Mouse (Mus musculus) bone marrow macrophage, adult 2 months (primary cell): ENCODE data around the gene Mnat1.

Experiments
- CTCF ChIP-seq: IDR thresholded peaks from 2 replicates; pipeline ENCODE4 v1.5.1; 2012; ENCODE audit warnings: low read depth, mild to moderate bottlenecking, low read length, moderate library complexity
- POLR2A ChIP-seq: IDR thresholded peaks from 2 replicates; pipeline ENCODE4 v1.6.1; 2012; ENCODE audit warnings: mild to moderate bottlenecking, low read depth, low read length, borderline replicate concordance

- no peak for TF ChIP-seq CTCF
- no peak for TF ChIP-seq POLR2A
These were observed 131.5 kb downstream of the Mnat1 start for GRCm38 (mm10) chr12:73255006-73255405.
